Mouse (Mus musculus): ENCODE data around the gene Prrt4. TPM values are rescaled to one million over a fixed set of nuclear protein-coding genes. Genes with fewer than 3 reads are reported as not detected.

The Prrt4 gene
- total and polyA plus RNA-seq, 2 experiments, result 0.02 TPM; not detected in 1

DNA sequence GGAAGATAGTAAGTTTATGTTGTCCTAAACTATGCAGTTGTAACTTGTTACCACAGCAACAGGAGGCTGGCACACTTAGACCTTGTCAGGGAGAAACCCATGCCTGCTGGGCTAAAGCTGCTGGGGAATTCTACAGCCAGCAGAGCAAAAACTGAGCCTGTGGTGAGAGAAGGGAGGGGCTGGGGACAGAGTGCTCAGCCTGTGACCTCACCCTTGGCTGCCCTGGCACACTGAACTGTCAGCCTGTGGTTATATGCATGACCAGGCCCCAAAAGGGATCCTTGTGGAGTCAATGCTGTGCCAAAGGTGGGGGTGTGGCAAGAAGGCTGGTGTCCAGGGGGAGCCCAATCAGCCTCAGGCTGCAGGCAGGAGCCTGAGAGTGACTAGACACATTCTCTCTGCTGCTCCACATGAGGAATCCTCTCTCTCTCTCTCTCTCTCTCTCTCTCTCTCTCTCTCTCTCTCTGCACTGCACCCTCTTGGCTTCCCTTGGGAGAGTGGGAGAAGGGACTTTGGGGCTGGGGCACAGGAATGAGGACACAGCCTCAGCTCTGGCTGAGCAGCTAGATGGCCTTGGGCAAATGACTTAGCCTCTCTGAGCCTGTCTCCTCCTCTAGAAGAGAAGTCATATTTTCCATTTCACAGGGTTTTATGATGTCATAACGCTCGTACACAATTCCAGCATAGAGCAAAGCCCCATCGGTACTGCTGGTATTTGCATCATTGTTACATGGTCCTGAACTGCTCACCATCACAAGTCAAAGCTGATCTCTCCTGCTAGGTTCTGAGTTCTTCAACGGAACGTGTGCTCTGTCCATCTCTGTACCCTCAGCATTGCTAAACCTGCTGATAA lies 16.7 kb upstream of the Prrt4 start:
- DNase-seq (ENCODE audit: extremely low read depth, low read depth, low spot score), result no peak
- Histone ChIP-seq H3K27me3 (ENCODE audit: control insufficient read depth, insufficient read depth, low read length) (no peaks in the 10 kb centered on the region), H3K27ac (replicated peaks; ENCODE audit: insufficient read depth, low read depth, low read length) (no peak overlapping the region), H3K79me2 (ENCODE audit: control insufficient read depth, insufficient read depth, low read length) (no peaks in the 10 kb centered on the region), H3K9ac (ENCODE audit: low read depth, low read length) (no peak overlapping the region), H3K36me3 (ENCODE audit: control insufficient read depth, insufficient read depth, low read length) (no peaks in the 10 kb centered on the region), H3K4me1 (ENCODE audit: control insufficient read depth, insufficient read depth, low read length) (no peaks in the 10 kb centered on the region), H3K4me3 (ENCODE audit: insufficient read depth, low read depth, low read length) (no peak overlapping the region)
- TF ChIP-seq POLR2A (IDR thresholded peaks at IDR 0.05; ENCODE audit: extremely low read depth, insufficient read depth, low read length) (no peak), CTCF (IDR thresholded peaks at IDR 0.05; ENCODE audit: low read depth, low read length) (no peak)
- 87% methylated on average over 5 of the region's 5 CpGs for WGBS

GRCm38 (mm10) chr6:29195146-29195545 lies 15.8 kb upstream of the Prrt4 start:
- Histone ChIP-seq H3K4me1 (ENCODE audit: control insufficient read depth, insufficient read depth, low read length) (no peaks in the 10 kb centered on the region), H3K4me3 (ENCODE audit: insufficient read depth, low read depth, low read length) (no peak overlapping the region), H3K27me3 (ENCODE audit: control insufficient read depth, insufficient read depth, low read length) (no peaks in the 10 kb centered on the region), H3K27ac (replicated peaks; ENCODE audit: insufficient read depth, low read depth, low read length) (no peak overlapping the region), H3K36me3 (ENCODE audit: control insufficient read depth, insufficient read depth, low read length) (no peaks in the 10 kb centered on the region), H3K79me2 (ENCODE audit: control insufficient read depth, insufficient read depth, low read length) (no peaks in the 10 kb centered on the region), H3K9ac (ENCODE audit: low read depth, low read length) (no peak overlapping the region)
- no peak for DNase-seq (ENCODE audit: extremely low read depth, low read depth, low spot score)
- 79% methylated on average over 5 of the region's 5 CpGs for WGBS
- no peak for TF ChIP-seq CTCF (IDR thresholded peaks at IDR 0.05; ENCODE audit: low read depth, low read length)
- TF ChIP-seq POLR2A (IDR thresholded peaks at IDR 0.05; ENCODE audit: extremely low read depth, insufficient read depth, low read length), result no peak

- TF ChIP-seq CTCF (IDR thresholded peaks at IDR 0.05; ENCODE audit: low read depth, low read length), result no peak
- no peak for TF ChIP-seq POLR2A (IDR thresholded peaks at IDR 0.05; ENCODE audit: extremely low read depth, insufficient read depth, low read length)
- Histone ChIP-seq H3K27ac (replicated peaks; ENCODE audit: insufficient read depth, low read depth, low read length) (no peak overlapping the region), H3K79me2 (ENCODE audit: control insufficient read depth, insufficient read depth, low read length) (no peaks in the 10 kb centered on the region), H3K9ac (ENCODE audit: low read depth, low read length) (no peak overlapping the region), H3K4me1 (ENCODE audit: control insufficient read depth, insufficient read depth, low read length) (no peaks in the 10 kb centered on the region), H3K4me3 (ENCODE audit: insufficient read depth, low read depth, low read length) (no peak overlapping the region), H3K36me3 (ENCODE audit: control insufficient read depth, insufficient read depth, low read length) (no peaks in the 10 kb centered on the region), H3K27me3 (ENCODE audit: control insufficient read depth, insufficient read depth, low read length) (no peaks in the 10 kb centered on the region)
- WGBS, result 63% methylated on average over 15 of the region's 15 CpGs
- DNase-seq (ENCODE audit: extremely low read depth, low read depth, low spot score), result no peak
Observed at GRCm38 (mm10) chr6:29193961-29194750, 14.8 kb upstream of the Prrt4 start.

- DNase-seq (ENCODE audit: extremely low read depth, low read depth, low spot score), result no peak
- Histone ChIP-seq H3K27me3 (ENCODE audit: control insufficient read depth, insufficient read depth, low read length) (no peaks in the 10 kb centered on the region), H3K36me3 (ENCODE audit: control insufficient read depth, insufficient read depth, low read length) (no peaks in the 10 kb centered on the region), H3K4me1 (ENCODE audit: control insufficient read depth, insufficient read depth, low read length) (no peaks in the 10 kb centered on the region), H3K79me2 (ENCODE audit: control insufficient read depth, insufficient read depth, low read length) (no peaks in the 10 kb centered on the region), H3K4me3 (ENCODE audit: insufficient read depth, low read depth, low read length) (no peak overlapping the region), H3K27ac (replicated peaks; ENCODE audit: insufficient read depth, low read depth, low read length) (no peak overlapping the region), H3K9ac (ENCODE audit: low read depth, low read length) (no peak overlapping the region)
- WGBS, result 76% methylated on average over 1 of the region's 1 CpGs
- TF ChIP-seq CTCF (IDR thresholded peaks at IDR 0.05; ENCODE audit: low read depth, low read length) (no peak), POLR2A (IDR thresholded peaks at IDR 0.05; ENCODE audit: extremely low read depth, insufficient read depth, low read length) (no peak)
Observed at GRCm38 (mm10) chr6:29187936-29188335, 8.6 kb upstream of the Prrt4 start.

DNA sequence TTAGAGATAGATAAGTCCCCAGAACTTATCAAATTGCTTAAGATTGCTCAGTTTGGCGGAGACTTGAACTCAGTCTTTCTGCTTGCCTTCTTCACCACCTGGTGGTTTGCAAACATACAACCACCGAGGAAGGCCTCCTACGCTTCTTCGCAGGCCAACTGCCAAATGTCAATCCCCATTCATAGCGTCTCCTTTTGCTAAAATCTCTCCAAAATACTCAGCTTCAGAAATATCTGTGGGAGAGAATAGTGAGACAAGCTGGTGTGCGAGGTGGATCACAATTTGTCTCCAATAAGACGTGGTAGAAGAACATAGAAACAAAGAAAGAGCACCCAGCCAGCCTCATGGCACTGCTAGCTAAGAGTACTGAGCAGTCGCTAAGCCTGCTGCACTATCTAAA lies 459 bp upstream of the Prrt4 start:
- no peak for DNase-seq (ENCODE audit: extremely low read depth, low read depth, low spot score)
- Histone ChIP-seq H3K36me3 (ENCODE audit: control insufficient read depth, insufficient read depth, low read length) (no peaks in the 10 kb centered on the region), H3K4me1 (ENCODE audit: control insufficient read depth, insufficient read depth, low read length) (peaks cover 3% of the 10 kb centered on the region; the same call in 1 of the 2 replicates), H3K9ac (ENCODE audit: low read depth, low read length) (no peak overlapping the region), H3K27ac (replicated peaks; ENCODE audit: insufficient read depth, low read depth, low read length) (no peak overlapping the region), H3K79me2 (ENCODE audit: control insufficient read depth, insufficient read depth, low read length) (no peaks in the 10 kb centered on the region), H3K27me3 (ENCODE audit: control insufficient read depth, insufficient read depth, low read length) (peaks cover 16% of the 10 kb centered on the region), H3K4me3 (ENCODE audit: insufficient read depth, low read depth, low read length) (no peak overlapping the region)
- WGBS, result 55% methylated on average over 8 of the region's 8 CpGs
- TF ChIP-seq POLR2A (IDR thresholded peaks at IDR 0.05; ENCODE audit: extremely low read depth, insufficient read depth, low read length) (no peak), CTCF (IDR thresholded peaks at IDR 0.05; ENCODE audit: low read depth, low read length) (no peak)

Data from liver, adult 2 months (tissue).